Mouse (Mus musculus): ENCODE measurements at regions not wholly inside any gene's neighbourhood (a gene's known extent, or its start where the extent isn't known, plus 50 kb on each side); places are given as distances from the start of the nearest gene placed in this dataset.

DNA sequence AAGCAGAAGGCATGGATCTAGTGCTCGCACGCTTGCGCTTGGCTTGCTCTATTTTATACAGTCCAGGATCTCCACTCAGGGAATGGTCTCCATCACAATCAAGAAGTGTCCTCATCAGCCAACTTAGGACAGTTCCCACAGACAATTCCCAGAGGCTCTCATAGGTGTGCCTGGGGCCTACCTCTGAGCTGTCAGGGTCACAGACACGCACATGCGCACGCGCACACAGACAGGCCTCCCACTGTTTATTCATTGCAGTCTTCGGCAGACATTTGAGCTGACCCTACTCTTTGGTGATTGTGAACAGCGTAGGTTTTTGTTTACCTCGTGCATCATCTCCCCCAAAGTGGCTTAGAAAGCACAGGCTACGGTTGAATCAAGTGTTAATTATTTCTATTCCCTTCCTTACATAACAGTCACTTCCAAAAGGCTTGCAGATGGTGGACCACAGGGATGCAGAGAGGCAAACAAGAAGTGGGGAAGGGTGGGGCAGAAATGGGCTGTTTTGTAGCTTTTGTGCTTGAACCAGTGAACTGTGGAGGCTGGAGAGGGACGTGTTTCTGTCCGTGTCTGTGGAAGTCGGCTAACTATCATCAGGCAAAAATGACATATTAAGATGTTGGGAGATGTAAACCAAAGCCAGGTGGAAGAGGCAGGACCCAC lies 53.5 kb upstream of the Smg1 start:
- H3K9ac ChIP-seq: no peak overlapping the region; the same call in 1 of the 2 replicates

DNA sequence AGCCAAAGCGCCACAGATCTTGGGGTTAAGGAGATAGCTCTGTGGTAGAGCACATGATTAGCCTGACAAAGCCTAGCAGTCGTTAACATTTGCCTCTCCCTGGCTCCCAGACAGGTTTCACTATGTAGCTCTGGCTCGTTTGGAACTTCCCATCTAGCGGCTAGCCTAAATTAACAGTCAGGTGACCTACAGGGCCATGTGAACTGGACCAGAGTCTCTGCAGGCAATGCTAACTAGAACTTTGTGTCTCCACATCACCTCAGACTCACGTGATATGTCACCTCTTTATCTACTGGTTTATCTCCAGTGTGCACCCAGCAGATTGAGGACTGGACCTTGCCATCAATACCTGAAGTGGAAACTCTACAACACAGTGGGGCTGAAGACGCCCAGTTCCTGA lies 52.4 kb upstream of the Smg1 start:
- no peak for ATAC-seq (ENCODE audit: low read depth)
- Histone ChIP-seq H3K4me3 (no peak overlapping the region), H3K4me1 (replicated peaks) (peaks cover 7% of the 10 kb centered on the region; the same call in 1 of the 2 replicates), H3K9me3 (peaks cover 11% of the 10 kb centered on the region; the same call in 1 of the 2 replicates), H3K27me3 (no peaks in the 10 kb centered on the region), H3K4me2 (no peak overlapping the region), H3K36me3 (no peaks in the 10 kb centered on the region), H3K27ac (replicated peaks) (no peak overlapping the region), H3K9ac (no peak overlapping the region)
- WGBS: 79% methylated on average over 6 of the region's 6 CpGs

More for the DNA sequence above, 53.5 kb upstream of the Smg1 start:
- peak overlapping the region; percentile 15; the same call in 1 of the 2 replicates for H3K4me3 ChIP-seq
- peaks cover 7% of the 10 kb centered on the region; the same call in 1 of the 2 replicates for H3K4me1 ChIP-seq (replicated peaks)
- peaks cover 11% of the 10 kb centered on the region; the same call in 1 of the 2 replicates for H3K9me3 ChIP-seq
- H3K36me3 ChIP-seq: no peaks in the 10 kb centered on the region
- no peak overlapping the region for H3K27ac ChIP-seq (replicated peaks)
- no peaks in the 10 kb centered on the region for H3K27me3 ChIP-seq
- WGBS: 53% methylated on average over 14 of the region's 14 CpGs
- ATAC-seq (ENCODE audit: low read depth): peak; percentile 49
- H3K4me2 ChIP-seq: peak overlapping the region; percentile 38

GRCm38 (mm10) chr7:118295275-118295674 lies 51.8 kb upstream of the Smg1 start:
- Histone ChIP-seq H3K27me3 (no peaks in the 10 kb centered on the region), H3K4me1 (replicated peaks) (peaks cover 7% of the 10 kb centered on the region; the same call in 1 of the 2 replicates), H3K9me3 (peaks cover 11% of the 10 kb centered on the region; the same call in 1 of the 2 replicates), H3K36me3 (no peaks in the 10 kb centered on the region), H3K4me3 (no peak overlapping the region), H3K27ac (replicated peaks) (no peak overlapping the region), H3K4me2 (no peak overlapping the region), H3K9ac (no peak overlapping the region)
- no peak for ATAC-seq (ENCODE audit: low read depth)
- 80% methylated on average over 11 of the region's 11 CpGs for WGBS

DNA sequence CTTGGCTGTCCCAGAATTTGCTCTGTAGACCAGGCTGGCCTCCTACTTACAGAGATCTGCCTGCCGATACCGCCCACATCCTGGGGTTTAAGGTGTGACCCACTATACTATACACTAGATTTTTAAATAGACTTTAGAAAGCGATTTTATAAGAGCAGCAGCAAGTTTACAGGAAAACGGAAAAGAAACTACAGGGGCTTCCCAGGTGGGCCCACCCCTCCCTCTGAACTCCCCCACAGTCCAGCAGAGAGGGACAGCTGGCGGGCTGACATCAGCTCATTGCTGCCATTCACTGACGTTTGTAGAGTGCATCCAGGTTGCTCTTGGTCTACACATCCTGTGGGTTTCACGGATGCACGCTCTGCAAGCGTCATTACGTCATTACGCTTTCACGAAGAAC lies 51.2 kb upstream of the Smg1 start:
- ATAC-seq (ENCODE audit: low read depth): no peak
- Histone ChIP-seq H3K4me3 (no peak overlapping the region), H3K4me1 (replicated peaks) (peaks cover 7% of the 10 kb centered on the region; the same call in 1 of the 2 replicates), H3K9me3 (peaks cover 11% of the 10 kb centered on the region; the same call in 1 of the 2 replicates), H3K4me2 (no peak overlapping the region), H3K36me3 (no peaks in the 10 kb centered on the region), H3K27me3 (no peaks in the 10 kb centered on the region), H3K9ac (no peak overlapping the region), H3K27ac (replicated peaks) (no peak overlapping the region)
- WGBS: 93% methylated on average over 12 of the region's 12 CpGs

Measured in neural tube, embryonic 13.5 days (tissue).